Mouse (Mus musculus): ENCODE measurements around the gene Zfp770. TPM values are rescaled to one million over a fixed set of nuclear protein-coding genes. Genes with fewer than 3 reads are reported as not detected.
"Not testable (repeated sequence)": the region's sequence is repeated elsewhere in the genome, so short reads cannot be mapped to it uniquely, and the experiment has no call there.

Gene Zfp770
- 10 to 100 TPM; 18.1 to 27.7 (median 21.5) TPM for total RNA-seq (2022)

- DNase-seq (ENCODE audit: low spot score in 2 of 2), result peak; percentile 54 to 63
Observed at GRCm38 (mm10) chr2:114200932-114201559, at the start of gene Zfp770. TSS of gene Zfp770 (minus strand) at chr2:114201469.

GRCm38 (mm10) chr2:114249440-114249839 is 48.2 kb upstream of the Zfp770 start:
- DNase-seq (ENCODE audit: low spot score in 2 of 2), result no peak

DNA sequence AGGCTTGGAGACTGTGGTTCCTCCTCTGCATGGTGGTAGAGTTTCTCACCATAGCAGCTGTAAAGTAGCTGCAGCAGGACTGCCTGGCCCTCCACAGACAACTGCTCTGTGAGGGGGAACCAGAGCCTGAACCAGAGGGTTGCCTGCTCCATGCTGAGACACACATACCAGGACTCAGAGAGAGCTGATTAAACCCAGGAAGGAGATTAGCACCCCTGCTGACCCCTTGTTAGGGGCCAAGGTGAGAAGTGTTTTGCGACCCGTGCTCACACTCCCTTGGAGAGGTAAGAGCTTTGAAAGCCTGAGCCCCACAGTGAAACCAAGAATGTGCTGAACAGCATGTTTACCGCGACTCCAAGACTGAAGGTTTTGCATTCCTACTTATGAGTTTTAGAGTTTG is 36.4 kb upstream of the Zfp770 start:
- no peak for DNase-seq (ENCODE audit: low spot score in 2 of 2)

GRCm38 (mm10) chr2:114236566-114236965 is 35.3 kb upstream of the Zfp770 start:
- DNase-seq (ENCODE audit: low spot score in 2 of 2), result no peak

- no peak for DNase-seq (ENCODE audit: low spot score in 2 of 2)
Observed at GRCm38 (mm10) chr2:114235584-114235983, 34.3 kb upstream of the Zfp770 start.

GRCm38 (mm10) chr2:114231248-114231647 is 30.0 kb upstream of the Zfp770 start:
- no peak for DNase-seq (ENCODE audit: low spot score in 2 of 2)

GRCm38 (mm10) chr2:114228672-114229071 is 27.4 kb upstream of the Zfp770 start:
- no peak for DNase-seq (ENCODE audit: low spot score in 2 of 2)

- DNase-seq (ENCODE audit: low spot score in 2 of 2), result no peak
Observed at GRCm38 (mm10) chr2:114205036-114205435, 3.8 kb upstream of the Zfp770 start.

GRCm38 (mm10) chr2:114201574-114201973 is 305 bp upstream of the Zfp770 start:
- DNase-seq (ENCODE audit: low spot score in 2 of 2), result no peak

- no peak for DNase-seq (ENCODE audit: low spot score in 2 of 2)
Observed at GRCm38 (mm10) chr2:114196421-114196820, 4.8 kb downstream of the Zfp770 start.

DNA sequence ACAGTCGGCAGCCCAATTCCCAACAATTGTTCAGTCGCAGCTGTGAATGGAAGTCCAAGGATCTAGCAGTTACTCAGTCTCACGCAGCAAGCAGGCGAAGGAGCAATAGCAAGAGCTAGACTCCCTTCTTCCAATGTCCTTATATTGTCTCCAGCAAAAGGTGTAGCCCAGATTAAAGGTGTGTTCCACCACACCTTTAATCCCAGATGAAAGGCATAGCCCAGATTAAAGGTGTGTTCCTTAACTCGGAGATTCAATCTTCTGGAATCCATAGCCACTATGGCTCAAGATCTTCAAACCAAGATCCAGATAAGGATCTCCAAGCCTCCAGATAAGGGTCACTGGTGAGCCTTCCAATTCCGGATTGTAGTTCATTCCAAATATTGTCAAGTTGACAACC is 14.3 kb downstream of the Zfp770 start, which contains the start of gene Aqr:
Gene Aqr (minus strand): TSS at position 101 of the 400 bp plus-strand sequence.
- not testable (repeated sequence) for DNase-seq (ENCODE audit: low spot score in 2 of 2)

GRCm38 (mm10) chr2:114177802-114178733 is 23.2 kb downstream of the Zfp770 start:
- DNase-seq (ENCODE audit: low spot score in 2 of 2), result no peak

DNA sequence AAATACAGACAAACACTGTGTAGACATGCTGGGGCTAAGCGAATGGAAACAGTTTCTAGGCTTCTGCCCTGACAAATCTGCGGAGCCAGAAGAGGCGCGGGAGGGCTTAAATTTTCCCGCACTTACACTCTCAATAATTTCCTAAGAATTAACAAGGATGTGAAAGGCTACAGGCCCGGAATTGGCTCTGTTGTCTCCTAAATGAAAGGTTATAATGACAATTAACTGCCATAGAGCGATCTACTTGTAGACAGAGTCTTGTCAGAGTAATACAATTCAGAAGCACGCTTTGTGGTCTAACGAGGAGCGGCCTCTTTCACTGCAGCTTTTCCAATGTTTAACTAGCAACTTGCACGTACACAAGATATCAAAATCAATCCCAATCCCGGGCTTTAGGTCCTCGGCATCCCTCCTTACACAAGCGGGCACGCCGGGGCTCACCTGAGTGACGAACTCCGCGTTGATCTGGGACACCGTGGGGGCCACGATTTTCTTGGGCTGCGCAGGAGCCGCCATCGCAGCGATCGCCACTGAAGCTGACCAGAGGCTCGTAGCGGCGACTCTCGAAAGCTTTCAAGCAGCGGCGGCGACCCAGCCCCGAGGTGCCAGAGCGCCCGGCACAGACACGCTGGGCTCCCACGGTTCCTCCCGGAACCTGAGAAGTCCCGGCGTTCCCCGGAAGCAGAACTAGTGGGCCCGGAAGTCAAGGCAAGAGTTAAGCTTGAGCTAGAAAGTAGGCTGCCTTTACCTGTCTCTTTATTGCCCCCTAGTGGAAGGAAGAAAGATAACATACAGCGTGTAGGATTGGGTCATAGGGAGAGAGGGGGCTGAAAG is 26.4 kb downstream of the Zfp770 start:
- DNase-seq (ENCODE audit: low spot score in 2 of 2), result peak; percentile 60 to 64

GRCm38 (mm10) chr2:114173248-114173647 is 28.0 kb downstream of the Zfp770 start:
- no peak for DNase-seq (ENCODE audit: low spot score in 2 of 2)

- no peak for DNase-seq (ENCODE audit: low spot score in 2 of 2)
Observed at GRCm38 (mm10) chr2:114167837-114168236, 33.4 kb downstream of the Zfp770 start.

- DNase-seq (ENCODE audit: low spot score in 2 of 2), result no peak
Observed at GRCm38 (mm10) chr2:114161978-114162377, 39.3 kb downstream of the Zfp770 start.

- DNase-seq (ENCODE audit: low spot score in 2 of 2), result no peak
Observed at GRCm38 (mm10) chr2:114157345-114157744, 43.9 kb downstream of the Zfp770 start.

DNA sequence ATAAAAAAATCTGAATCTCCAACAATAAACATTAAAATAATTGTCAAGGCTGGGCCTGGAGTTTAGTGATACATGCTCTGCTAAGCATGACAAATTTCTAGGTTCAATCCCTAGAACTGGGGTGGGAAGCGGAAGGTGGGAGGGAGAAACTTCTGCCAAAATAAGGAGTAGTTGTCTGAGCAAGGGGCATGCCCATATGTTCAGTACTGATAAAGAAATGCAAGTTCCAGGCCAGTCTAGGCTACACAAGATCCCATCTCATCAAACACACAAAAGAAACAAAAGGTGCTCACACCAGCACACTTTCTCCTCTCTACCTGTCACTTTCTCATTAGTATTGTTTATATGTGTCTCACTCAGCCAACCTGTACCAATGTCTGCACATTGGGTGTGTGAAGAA is 44.6 kb downstream of the Zfp770 start:
- DNase-seq (ENCODE audit: low spot score in 2 of 2), result no peak

GRCm38 (mm10) chr2:114153247-114153646 is 48.0 kb downstream of the Zfp770 start:
- DNase-seq (ENCODE audit: low spot score in 2 of 2), result no peak

DNA sequence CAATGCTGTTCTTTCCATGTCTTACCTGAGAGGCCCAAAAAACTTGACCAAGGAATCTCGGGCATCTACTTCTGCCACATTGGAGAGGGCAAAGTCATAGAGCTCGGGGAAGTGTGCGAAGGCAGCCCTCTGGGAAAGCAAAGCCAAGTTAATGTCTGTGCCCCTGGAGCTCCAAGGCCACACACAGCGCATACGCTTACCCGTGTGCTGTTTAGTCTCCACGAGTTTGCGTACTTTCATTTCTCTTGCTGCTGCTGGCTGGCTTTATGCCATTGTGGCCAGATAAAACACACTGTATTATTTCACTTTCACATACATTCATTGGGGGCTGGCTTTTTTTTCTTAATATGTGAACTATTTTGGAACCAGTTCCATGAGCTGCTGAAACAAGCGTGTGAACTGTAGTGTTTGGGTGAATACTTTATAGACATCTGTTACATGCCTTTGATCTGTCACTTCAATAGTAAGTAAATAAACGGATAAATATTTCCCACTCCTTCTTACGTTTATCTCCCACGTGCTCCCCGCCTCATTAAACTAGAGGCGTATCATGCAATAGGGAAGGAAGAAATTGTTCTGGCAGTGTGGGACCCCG is 54.3 kb downstream of the Zfp770 start:
- DNase-seq (ENCODE audit: low spot score in 2 of 2), result no peak

DNA sequence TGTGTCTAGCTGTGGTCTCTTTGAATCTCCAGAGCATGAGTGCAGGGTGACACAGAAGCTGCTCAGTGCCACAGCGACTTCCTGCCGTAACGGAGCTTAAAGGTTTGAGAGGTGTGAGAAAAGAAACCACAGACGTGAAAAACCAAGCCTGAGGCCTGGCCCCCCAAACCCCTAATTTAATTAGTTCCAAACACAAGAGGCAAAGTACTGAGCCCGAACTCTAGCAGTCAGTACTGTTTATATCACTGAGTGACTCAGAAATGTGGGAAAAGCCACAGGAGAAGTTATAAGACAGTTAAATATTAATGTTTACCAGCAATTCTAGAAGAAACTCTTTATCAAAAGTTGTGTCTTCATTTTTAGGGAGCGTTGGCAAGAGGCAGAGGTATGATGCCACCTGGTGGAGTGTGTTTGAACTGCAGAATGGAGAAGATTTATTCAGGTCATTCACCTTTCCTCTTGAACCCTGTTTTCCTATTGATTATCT is 55.9 kb downstream of the Zfp770 start:
- no peak for DNase-seq (ENCODE audit: low spot score in 2 of 2)

Measured in gastrocnemius, adult 8-10 months (tissue).